Mouse (Mus musculus) heart, adult 2 months (tissue): ENCODE results near the gene Sipa1l1. TPM values are rescaled to one million over a fixed set of nuclear protein-coding genes. Genes with fewer than 3 reads are reported as not detected.

Experiments used
- DNase-seq, 2 experiments: peaks; one replicate each; pipeline ENCODE4 v3.0.0; 2021
- H3K27ac ChIP-seq: fragments of 200-600 bp; 2 replicates; pipeline ENCODE4 v1.8.1; 2022
- H3K27me3 ChIP-seq: fragments of 200-500 bp; 2 replicates; pipeline ENCODE4 v1.6.1; 2012; ENCODE audit warnings: mild to moderate bottlenecking, low read length, inconsistent platforms, mixed read lengths; ENCODE audit not compliant: control insufficient read depth, insufficient read depth
- H3K36me3 ChIP-seq: fragments of 200-500 bp; 2 replicates; pipeline ENCODE4 v1.6.1; 2012; ENCODE audit warnings: low read length, inconsistent platforms; ENCODE audit not compliant: control insufficient read depth, insufficient read depth
- H3K4me1 ChIP-seq: fragments of 200-500 bp; 2 replicates; pipeline ENCODE4 v1.6.1; 2011; ENCODE audit warnings: low read length; ENCODE audit not compliant: control insufficient read depth, insufficient read depth
- H3K4me3 ChIP-seq: fragments of 200-600 bp; 2 replicates; pipeline ENCODE4 v1.8.1; 2022
- H3K79me2 ChIP-seq: fragments of 200-500 bp; replicated peaks from 2 replicates; pipeline ENCODE4 v1.6.1; 2012; ENCODE audit warnings: mild to moderate bottlenecking, inconsistent platforms, low read length, moderate library complexity, mixed read lengths; ENCODE audit not compliant: control insufficient read depth, insufficient read depth
- H3K9ac ChIP-seq: fragments of 200-500 bp; 2 replicates; pipeline ENCODE4 v1.6.1; 2012; ENCODE audit warnings: low read depth, mild to moderate bottlenecking, control low read depth, inconsistent platforms, low read length, mixed read lengths
- CTCF ChIP-seq: fragments of 200-600 bp; IDR thresholded peaks from 2 replicates; pipeline ENCODE4 v1.8.1; 2022; ENCODE audit warnings: antibody characterized with exemption, mild to moderate bottlenecking, moderate library complexity
- EP300 ChIP-seq: fragments of 200-500 bp; IDR thresholded peaks from 2 replicates; pipeline ENCODE4 v1.6.1; 2011; ENCODE audit warnings: low read depth, low read length, control low read depth; ENCODE audit not compliant: insufficient read depth
- POLR2A ChIP-seq: fragments of 200-500 bp; IDR thresholded peaks from 2 replicates; pipeline ENCODE4 v1.6.1; 2011; ENCODE audit warnings: mild to moderate bottlenecking, low read depth, low read length, control low read depth; ENCODE audit not compliant: insufficient read depth
- WGBS: fragments of 180-500 bp; shearing (Covaris S2); methylation state at CpG from one replicate; pipeline ENCODE4 v1.1.7; 2018; 5-methylcytosine and 5-hydroxymethylcytosine counted together
- intact Hi-C: fragments of 180-260 bp; cut with DNase I; formaldehyde crosslinking; loops from one replicate; pipeline ENCODE4 v1.15.1; 2025
- polyA plus RNA-seq: library from polyadenylated mRNA; depleted of rRNA; stranded (reverse); fragments of >200 nt; gene quantifications from 2 replicates; pipeline ENCODE4 v1.2.3, GENCODE M21; 2012
- total RNA-seq, 2 experiments: library from RNA; stranded (reverse); gene quantifications; 2 replicates each; pipeline ENCODE4 v1.2.3; 2021

The Sipa1l1 gene
- total and polyA plus RNA-seq, 3 experiments = 6.9 to 9.1 (median 8.4) TPM

- no peak for DNase-seq
- no peaks in the 10 kb centered on the region for H3K36me3 ChIP-seq
- 93% methylated on average over 6 of the region's 6 CpGs for WGBS
These were observed 288.5 kb downstream of the Sipa1l1 start for GRCm38 (mm10) chr12:82457609-82458008.

GRCm38 (mm10) chr12:82458017-82458416 is 288.9 kb downstream of the Sipa1l1 start:
- WGBS = 92% methylated on average over 8 of the region's 8 CpGs
- TF ChIP-seq CTCF (no peak), POLR2A (no peak), EP300 (no peak)

More at GRCm38 (mm10) chr12:82457609-82458008, 288.5 kb downstream of the Sipa1l1 start:
- Histone ChIP-seq H3K4me1 (no peaks in the 10 kb centered on the region), H3K27ac (no peak overlapping the region), H3K27me3 (no peaks in the 10 kb centered on the region), H3K9ac (no peak overlapping the region), H3K79me2 (no peaks in the 10 kb centered on the region), H3K4me3 (no peak overlapping the region)
- TF ChIP-seq EP300 = no peak
- no peak for TF ChIP-seq POLR2A
- no peak for TF ChIP-seq CTCF
- intact Hi-C loops = no loop called here

GRCm38 (mm10) chr12:82467234-82467633 is 298.1 kb downstream of the Sipa1l1 start:
- H3K9ac ChIP-seq = no peak overlapping the region
- H3K4me3 ChIP-seq = no peak overlapping the region
- TF ChIP-seq POLR2A = no peak
- no peak for TF ChIP-seq EP300
- no peak for TF ChIP-seq CTCF
- intact Hi-C loops = no loop called here
- no peak overlapping the region for H3K27ac ChIP-seq
- no peaks in the 10 kb centered on the region for H3K36me3 ChIP-seq
- 73% methylated on average over 5 of the region's 5 CpGs for WGBS
- DNase-seq = no peak
- no peaks in the 10 kb centered on the region for H3K27me3 ChIP-seq
- no peaks in the 10 kb centered on the region; the same call in 1 of the 2 replicates for H3K4me1 ChIP-seq
- H3K79me2 ChIP-seq = no peaks in the 10 kb centered on the region

More at GRCm38 (mm10) chr12:82458017-82458416, 288.9 kb downstream of the Sipa1l1 start:
- Histone ChIP-seq H3K4me1 (no peaks in the 10 kb centered on the region), H3K27ac (no peak overlapping the region), H3K36me3 (no peaks in the 10 kb centered on the region), H3K4me3 (no peak overlapping the region), H3K79me2 (no peaks in the 10 kb centered on the region), H3K9ac (no peak overlapping the region), H3K27me3 (no peaks in the 10 kb centered on the region)
- DNase-seq = no peak
- intact Hi-C loops = no loop called here

GRCm38 (mm10) chr12:82467641-82468040 is 298.5 kb downstream of the Sipa1l1 start:
- TF ChIP-seq CTCF = peak; percentile 45
- TF ChIP-seq POLR2A = no peak
- Histone ChIP-seq H3K9ac (no peak overlapping the region), H3K27ac (no peak overlapping the region), H3K4me1 (no peaks in the 10 kb centered on the region; the same call in 1 of the 2 replicates), H3K27me3 (no peaks in the 10 kb centered on the region), H3K4me3 (no peak overlapping the region), H3K79me2 (no peaks in the 10 kb centered on the region), H3K36me3 (no peaks in the 10 kb centered on the region)
- no peak for DNase-seq
- intact Hi-C loops = no loop called here
- WGBS = 53% methylated on average over 2 of the region's 2 CpGs

GRCm38 (mm10) chr12:82468416-82468815 is 299.3 kb downstream of the Sipa1l1 start:
- WGBS = 44% methylated on average over 5 of the region's 5 CpGs
- TF ChIP-seq POLR2A (no peak), CTCF (no peak), EP300 (no peak)
- Histone ChIP-seq H3K79me2 (no peaks in the 10 kb centered on the region), H3K36me3 (no peaks in the 10 kb centered on the region), H3K4me3 (no peak overlapping the region), H3K4me1 (no peaks in the 10 kb centered on the region; the same call in 1 of the 2 replicates), H3K9ac (no peak overlapping the region), H3K27me3 (no peaks in the 10 kb centered on the region), H3K27ac (no peak overlapping the region)
- intact Hi-C loops = no loop called here
- DNase-seq = peak in 1 of 2 experiments; percentile 31

GRCm38 (mm10) chr12:82469706-82470361 is 300.7 kb downstream of the Sipa1l1 start:
- 2% methylated on average over 12 of the region's 12 CpGs for WGBS
- peak overlapping the region; percentile 53 for H3K27ac ChIP-seq
- H3K79me2 ChIP-seq = no peaks in the 10 kb centered on the region
- no peaks in the 10 kb centered on the region for H3K36me3 ChIP-seq
- no peak overlapping the region for H3K9ac ChIP-seq
- no peaks in the 10 kb centered on the region; the same call in 1 of the 2 replicates for H3K4me1 ChIP-seq
- intact Hi-C loops = loop anchor here (5.0 kb wide), 4 partner anchors 148 to 673 kb away; no protein-coding TSS in a partner anchor
- DNase-seq = peak; percentile 88
- TF ChIP-seq POLR2A (no peak), EP300 (peak; percentile 94), CTCF (peak; percentile 95)
- no peaks in the 10 kb centered on the region for H3K27me3 ChIP-seq
- peak overlapping the region; percentile 51 for H3K4me3 ChIP-seq
